Mouse (Mus musculus) forebrain, embryonic 14.5 days (tissue): ENCODE measurements at regions not wholly inside any gene's neighbourhood (a gene's known extent, or its start where the extent isn't known, plus 50 kb on each side); places are given as distances from the start of the nearest gene placed in this dataset.

Experiments
- ATAC-seq: fragments of 200-750 bp; cut with Nextera tagmentation; 2 replicates; pipeline ENCODE4 v1.8.0; 2017; ENCODE audit warnings: mild to moderate bottlenecking, moderate library complexity
- DNase-seq: peaks from one replicate; pipeline ENCODE4 v3.0.0-alpha.2; 2015; ENCODE audit warnings: low spot score
- H3K27ac ChIP-seq: fragments of 300-500 bp; sonication (generic); 2 replicates; pipeline ENCODE4 v1.5.1; 2014; ENCODE audit warnings: low read depth, mild to moderate bottlenecking, control low read depth, low read length, moderate library complexity
- H3K27me3 ChIP-seq: fragments of 300-500 bp; sonication (generic); replicated peaks from 2 replicates; pipeline ENCODE4 v1.6.1; 2014; ENCODE audit warnings: low read length, control low read depth, mixed read lengths; ENCODE audit not compliant: control insufficient read depth, insufficient read depth
- H3K36me3 ChIP-seq: fragments of 300-500 bp; sonication (generic); 2 replicates; pipeline ENCODE4 v1.6.1; 2014; ENCODE audit warnings: low read length, control low read depth; ENCODE audit not compliant: control insufficient read depth, insufficient read depth
- H3K4me1 ChIP-seq: fragments of 300-500 bp; sonication (generic); 2 replicates; pipeline ENCODE4 v1.6.1; 2014; ENCODE audit warnings: antibody characterized with exemption, low read length, control low read depth; ENCODE audit not compliant: control insufficient read depth, insufficient read depth
- H3K4me2 ChIP-seq: fragments of 300-500 bp; sonication (generic); 2 replicates; pipeline ENCODE4 v1.6.1; 2014; ENCODE audit warnings: mild to moderate bottlenecking, control low read depth, low read length
- H3K4me3 ChIP-seq: fragments of 300-500 bp; sonication (generic); 2 replicates; pipeline ENCODE4 v1.5.1; 2014; ENCODE audit warnings: low read depth, low read length, control low read depth
- H3K9ac ChIP-seq: fragments of 300-500 bp; sonication (generic); 2 replicates; pipeline ENCODE4 v1.6.1; 2014; ENCODE audit warnings: mild to moderate bottlenecking, low read length, control low read depth, moderate library complexity
- H3K9me3 ChIP-seq: fragments of 300-500 bp; sonication (generic); replicated peaks from 2 replicates; pipeline ENCODE4 v1.6.1; 2016; ENCODE audit warnings: low read length, control low read depth, mixed read lengths; ENCODE audit not compliant: control insufficient read depth
- WGBS: fragments of 180-500 bp; shearing (Covaris S2); extraction: QIAGEN DNeasy Blood & Tissue Kit; methylation state at CpG from one replicate; pipeline ENCODE4 v1.1.7; 2014; 5-methylcytosine and 5-hydroxymethylcytosine counted together

- H3K4me1 ChIP-seq, result no peaks in the 10 kb centered on the region
- DNase-seq (no peak), ATAC-seq (no peak)
- no peak overlapping the region for H3K27ac ChIP-seq
- H3K9ac ChIP-seq, result no peak overlapping the region
- 89% methylated on average over 3 of the region's 3 CpGs for WGBS
- H3K36me3 ChIP-seq, result no peaks in the 10 kb centered on the region
- no peak overlapping the region for H3K4me3 ChIP-seq
- H3K9me3 ChIP-seq, result no peaks in the 10 kb centered on the region
- H3K4me2 ChIP-seq, result no peak overlapping the region
- no peaks in the 10 kb centered on the region for H3K27me3 ChIP-seq
These were observed 232.6 kb upstream of the Gm21830 start for GRCm38 (mm10) chr2:67180962-67181361.

DNA sequence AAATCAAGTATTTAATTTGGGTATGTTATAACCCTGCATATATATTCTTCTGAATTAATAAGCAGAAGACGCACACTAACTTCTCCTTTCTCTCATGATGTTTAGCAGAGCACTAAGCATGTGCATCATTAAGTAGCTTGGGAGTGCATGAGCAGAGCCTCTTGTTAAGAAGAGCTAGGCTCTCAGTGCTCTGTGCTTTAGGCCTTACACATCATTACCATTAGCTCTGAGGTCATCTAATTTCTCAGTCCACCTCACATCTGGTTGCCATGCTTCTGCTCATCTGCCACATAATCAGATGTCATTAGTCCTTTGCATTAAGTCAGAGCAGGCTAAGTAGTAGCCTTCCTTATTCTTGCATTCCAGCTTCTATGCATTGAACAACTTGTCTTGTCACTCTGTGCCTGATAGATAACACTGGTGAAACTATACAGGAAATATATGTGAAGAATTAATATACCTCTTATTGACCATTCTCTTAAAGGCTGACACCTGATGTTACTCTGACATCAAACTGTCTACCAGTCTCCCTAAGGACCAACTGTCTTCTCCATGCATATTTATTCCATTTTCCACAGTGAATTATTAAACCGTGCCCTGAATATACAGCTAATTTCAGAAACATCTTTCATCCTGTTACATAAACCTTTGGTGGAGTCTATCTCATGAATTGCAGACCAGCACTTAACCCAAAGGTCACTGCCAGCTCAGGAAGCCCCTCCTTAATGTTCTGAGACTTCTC lies 192.3 kb upstream of the Gm21830 start:
- ATAC-seq (no peak), DNase-seq (no peak)
- WGBS, result 90% methylated on average over 2 of the region's 2 CpGs
- Histone ChIP-seq H3K4me2 (no peak overlapping the region), H3K9me3 (no peaks in the 10 kb centered on the region), H3K9ac (no peak overlapping the region), H3K27me3 (no peaks in the 10 kb centered on the region), H3K4me1 (no peaks in the 10 kb centered on the region), H3K4me3 (no peak overlapping the region), H3K27ac (no peak overlapping the region), H3K36me3 (no peaks in the 10 kb centered on the region)

DNA sequence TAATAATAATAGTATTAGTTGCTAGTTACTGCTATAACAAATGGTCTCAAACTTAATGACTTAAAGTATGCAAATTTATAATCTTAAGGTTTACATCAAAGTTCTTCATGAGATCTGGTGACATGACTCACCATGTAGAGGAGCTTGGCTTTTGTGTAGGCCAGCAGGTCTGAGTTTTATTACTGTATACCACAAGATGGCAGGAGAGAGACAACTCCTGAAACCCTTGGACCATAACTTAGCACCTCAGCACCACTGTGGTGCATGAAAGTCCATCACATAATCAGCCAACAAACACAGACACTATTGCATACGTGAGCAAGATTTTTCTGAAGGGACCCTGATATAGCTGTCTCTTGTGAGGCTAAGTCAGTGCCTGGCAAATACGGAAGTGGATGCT lies 187.2 kb upstream of the Gm21830 start:
- no peak overlapping the region for H3K9ac ChIP-seq
- H3K36me3 ChIP-seq, result no peaks in the 10 kb centered on the region
- no peak overlapping the region for H3K4me2 ChIP-seq
- no peak for ATAC-seq
- no peaks in the 10 kb centered on the region for H3K9me3 ChIP-seq
- no peak overlapping the region for H3K4me3 ChIP-seq
- no peak overlapping the region for H3K27ac ChIP-seq
- WGBS, result 85% methylated on average over 2 of the region's 2 CpGs
- H3K4me1 ChIP-seq, result no peaks in the 10 kb centered on the region
- no peaks in the 10 kb centered on the region for H3K27me3 ChIP-seq
- peak; percentile 17 for DNase-seq

DNA sequence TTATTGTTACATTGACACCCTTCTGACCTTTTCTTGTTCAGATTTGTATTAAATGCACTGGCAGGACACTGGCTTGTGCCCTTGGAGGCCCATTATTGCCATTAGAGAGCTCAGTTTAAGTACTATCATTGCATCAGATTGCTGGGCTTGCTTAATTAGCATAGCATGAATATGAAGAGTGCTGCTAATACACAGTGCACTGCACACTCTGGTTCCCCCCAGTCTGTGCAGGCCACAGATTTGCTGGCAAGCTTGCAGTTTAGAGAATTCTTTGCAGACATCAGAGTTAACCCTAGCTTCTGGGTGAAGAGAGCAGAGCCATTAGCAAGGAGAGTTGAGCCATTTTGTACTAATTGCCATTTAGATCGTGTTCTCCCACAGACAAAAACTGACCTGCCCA lies 156.1 kb upstream of the Gm21830 start:
- 2% methylated on average over 1 of the region's 1 CpGs for WGBS
- H3K36me3 ChIP-seq, result no peaks in the 10 kb centered on the region
- H3K9ac ChIP-seq, result no peak overlapping the region
- no peak overlapping the region for H3K4me3 ChIP-seq
- H3K4me2 ChIP-seq, result no peak overlapping the region
- H3K27ac ChIP-seq, result no peak overlapping the region
- no peaks in the 10 kb centered on the region for H3K9me3 ChIP-seq
- no peaks in the 10 kb centered on the region for H3K27me3 ChIP-seq
- peaks cover 4% of the 10 kb centered on the region; the same call in 1 of the 2 replicates for H3K4me1 ChIP-seq
- ATAC-seq (peak; percentile 90), DNase-seq (peak; percentile 65)
